Mouse (Mus musculus): ENCODE measurements around the gene H2-M9.

The H2-M9 gene

DNA sequence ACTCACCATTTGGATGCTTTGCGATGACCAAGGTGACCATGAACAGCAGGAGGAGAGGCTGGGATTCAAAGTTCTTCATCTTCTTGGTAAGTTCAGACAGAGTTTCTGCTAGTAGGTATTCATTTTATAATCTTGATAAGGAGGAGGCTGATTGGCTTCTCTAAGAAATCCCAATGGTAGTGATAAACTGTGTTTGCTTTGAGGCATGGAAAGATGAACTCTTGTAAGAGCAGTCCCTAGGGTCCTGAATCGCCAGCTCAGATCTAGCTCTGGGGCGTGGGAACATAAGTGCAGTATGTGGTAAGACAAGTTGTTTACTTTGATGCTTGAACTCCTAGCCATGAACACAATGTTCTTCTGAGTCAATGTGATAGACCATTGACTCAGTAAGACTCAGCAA is at the start of gene H2-M9:
H2-M9 (minus strand) TSS at position 101 of the 400 bp plus-strand sequence.
- DNase-seq (ENCODE audit: low read depth), result no peak

- DNase-seq (ENCODE audit: low read depth), result no peak
These were observed 29.7 kb upstream of the H2-M9 start, which contains the start of gene H2-M1 for GRCm38 (mm10) chr17:36672119-36672518. H2-M1 (minus strand) TSS chr17:36672219.

All from induced T-regulatory cell, adult 2 months (primary cell).